Mouse (Mus musculus) mouse embryonic stem cell (cell line): Measurements from ENCODE around the gene Ubr3.

Source experiments
- in situ Hi-C, 2 experiments: fragments of 300-500 bp; cut with MboI; formaldehyde crosslinking; loops; 1 replicate in 1 of 2; 3 replicates in 1 of 2; pipeline ENCODE4 v1.14.3; 2019 to 2020; ENCODE audit warnings: low sequenced_read_pairs in 2 of 2, low pct_unique_long_range_greater_than_20kb in 1 of 2, mixed read lengths in 1 of 2; ENCODE audit not compliant: unreplicated experiment in 1 of 2

The Ubr3 gene

GRCm38 (mm10) chr2:70069861-70070260 lies 172.8 kb downstream of the Ubr3 start:
- in situ Hi-C loops: no loop called here
